In genomic region chr3:101290036-101290435, GRCm38 (mm10) we compare ENCODE assay signal across 30 mouse cellular contexts. TPM values are rescaled to one million over a fixed set of nuclear protein-coding genes. Genes with fewer than 3 reads are reported as not detected.
DNase-seq lines count a peak whose midpoint lies in the region; ATAC-seq lines count a peak whose summit lies in the region.
"Had no signal": no experiment of that assay in that cellular context is flagged by ENCODE, and none has a peak within 500 bp of the region (broad histone marks: within the 10 kb centered on the region; RNA-seq: fewer than 3 reads in every experiment).

No protein-coding gene starts in this region.

- intact Hi-C loops in gastrocnemius, postnatal 36 days (cut with DNase I) = no loop called here

- no peak for ATAC-seq in CD4-positive, CD25-positive, alpha-beta regulatory T cell, adult 4 months
- ATAC-seq: activated CD4-positive, CD25-positive, alpha-beta regulatory T cell, adult 4 months; forebrain, embryonic 15.5 days; hindbrain, embryonic 16.5 days; inflammation-experienced regulatory T-cells, adult 6 months had no signal

- DNase-seq in CD4-positive, CD25-positive, alpha-beta regulatory T cell, adult 2 months (ENCODE audit: low read depth, low spot score) = peak; percentile 60
- peak; percentile 26 for DNase-seq in thymus, postnatal 4 days
- DNase-seq in thymus, postnatal 14 days = no peak
- DNase-seq in induced T-regulatory cell, adult 2 months (ENCODE audit: low read depth) = peak; percentile 80
- no peak for DNase-seq in ovary, postnatal 36 days (ENCODE audit: low spot score)
- DNase-seq in gastrocnemius, postnatal 36 days = no peak
- DNase-seq in urinary bladder, postnatal 25 days (ENCODE audit: low spot score) = no peak
- DNase-seq: adrenal gland, adult 8-10 months; adrenal gland, postnatal 25 days; cerebellum, adult 11-12 months; cerebellum, adult 8-10 months; cerebellum, postnatal 10 days; cerebellum, postnatal 36 days; embryo, embryonic 11 days; gastrocnemius, postnatal 10 days; heart, postnatal 10 days; heart, postnatal 36 days had no signal

RNA-seq across cellular contexts. Expression of gene Cd2, which starts 2.3 kb away (rescaled TPM):
- polyA plus RNA-seq in CD4-positive, CD25-positive, alpha-beta regulatory T cell, adult 4 months (2017; shearing (Covaris generic)) = 1,000 to 10,000 TPM; 1,558 to 1,756 TPM
- total RNA-seq in gastrocnemius, postnatal 36 days (2021) = under 1 TPM; 0.38 to 0.39 TPM
- total RNA-seq: gastrocnemius, adult 18-20 months had no signal
- polyA plus RNA-seq: brain, embryonic 14.5 days; C2C12; embryonic facial prominence, embryonic 10.5 days; embryonic facial prominence, embryonic 13.5 days; erythroblast, embryonic 14.5 days; forebrain, embryonic 12.5 days; hindbrain, embryonic 13.5 days had no signal

Comparison
In these comparisons a context has a peak if more than half of its experiments do, and no peak if none do; other contexts are left out.
1. DNase-seq: peak in CD4-positive, CD25-positive, alpha-beta regulatory T cell, adult 2 months (single experiment), thymus, postnatal 4 days (single experiment) and induced T-regulatory cell, adult 2 months (single experiment); none in thymus, postnatal 14 days (single experiment), ovary, postnatal 36 days (single experiment), gastrocnemius, postnatal 36 days (0 of 2) and urinary bladder, postnatal 25 days (single experiment).